Mouse (Mus musculus) limb, embryonic 12.5 days (tissue): ENCODE results near the gene Hdac11. TPM values are rescaled to one million over a fixed set of nuclear protein-coding genes. Genes with fewer than 3 reads are reported as not detected.
A peak's percentile ranks its signal among the peaks of the same experiment; 100 is the strongest.

ENCODE experiments used
- ATAC-seq: fragments of 200-750 bp; cut with Nextera tagmentation; 2 replicates; pipeline ENCODE4 v1.8.0; 2017; ENCODE audit warnings: low read depth, moderate TSS enrichment; ENCODE audit not compliant: insufficient number of reproducible peaks, insufficient read depth, low FRiP score, low TSS enrichment
- H3K27ac ChIP-seq: fragments of 300-500 bp; sonication (generic); 2 replicates; pipeline ENCODE4 v1.5.1; 2016; ENCODE audit warnings: mild to moderate bottlenecking, moderate library complexity
- H3K27me3 ChIP-seq: fragments of 300-500 bp; sonication (generic); 2 replicates; pipeline ENCODE4 v1.6.1; 2016; ENCODE audit warnings: mild to moderate bottlenecking, moderate library complexity
- H3K36me3 ChIP-seq: fragments of 300-500 bp; sonication (generic); 2 replicates; pipeline ENCODE4 v1.6.1; 2016; ENCODE audit warnings: mild to moderate bottlenecking, moderate library complexity
- H3K4me1 ChIP-seq: fragments of 300-500 bp; sonication (generic); replicated peaks from 2 replicates; pipeline ENCODE4 v1.6.1; 2016
- H3K4me2 ChIP-seq: fragments of 300-500 bp; sonication (generic); 2 replicates; pipeline ENCODE4 v1.6.1; 2016; ENCODE audit warnings: mild to moderate bottlenecking, moderate library complexity
- H3K4me3 ChIP-seq: fragments of 300-500 bp; sonication (generic); replicated peaks from 2 replicates; pipeline ENCODE4 v1.5.1; 2016; ENCODE audit warnings: mild to moderate bottlenecking
- H3K9ac ChIP-seq: fragments of 300-500 bp; sonication (generic); replicated peaks from 2 replicates; pipeline ENCODE4 v1.6.1; 2016; ENCODE audit warnings: mild to moderate bottlenecking, moderate library complexity
- H3K9me3 ChIP-seq: fragments of 300-500 bp; sonication (generic); 2 replicates; pipeline ENCODE4 v1.6.1; 2016; ENCODE audit warnings: mild to moderate bottlenecking, moderate library complexity
- WGBS: fragments of 180-500 bp; shearing (Covaris S2); methylation state at CpG from one replicate; pipeline ENCODE4 v1.1.7; 2016; 5-methylcytosine and 5-hydroxymethylcytosine counted together
- polyA plus RNA-seq: library from polyadenylated mRNA; unstranded; fragments of >200 nt; fragmentation: Nextera tagmentation; extraction: Ambion mirVana; gene quantifications from 2 replicates; pipeline ENCODE4 v1.2.1, GENCODE M21; 2016

Gene Hdac11
- polyA plus RNA-seq, 1 experiment from 2014 or later: 16.9 TPM

GRCm38 (mm10) chr6:91169129-91169528 lies 12.7 kb downstream of the Hdac11 start:
- Histone ChIP-seq H3K4me3 (no peak overlapping the region), H3K4me2 (no peak overlapping the region)

GRCm38 (mm10) chr6:91171396-91171895 lies 15.0 kb downstream of the Hdac11 start:
- H3K9me3 ChIP-seq: no peaks in the 10 kb centered on the region
- ATAC-seq: no peak
- H3K27ac ChIP-seq: no peak overlapping the region
- H3K9ac ChIP-seq: no peak overlapping the region
- no peaks in the 10 kb centered on the region for H3K27me3 ChIP-seq
- no peak overlapping the region for H3K4me3 ChIP-seq
- no peaks in the 10 kb centered on the region for H3K4me1 ChIP-seq
- no peak overlapping the region for H3K4me2 ChIP-seq
- H3K36me3 ChIP-seq: peaks cover 59% of the 10 kb centered on the region
- WGBS: 72% methylated on average over 3 of the region's 3 CpGs

More at GRCm38 (mm10) chr6:91169129-91169528, 12.7 kb downstream of the Hdac11 start:
- no peaks in the 10 kb centered on the region for H3K9me3 ChIP-seq
- no peak overlapping the region for H3K27ac ChIP-seq
- H3K27me3 ChIP-seq: no peaks in the 10 kb centered on the region
- peaks cover 63% of the 10 kb centered on the region for H3K36me3 ChIP-seq
- ATAC-seq: no peak
- H3K9ac ChIP-seq: no peak overlapping the region
- H3K4me1 ChIP-seq: no peaks in the 10 kb centered on the region; the same call in 1 of the 2 replicates
- 86% methylated on average over 8 of the region's 8 CpGs for WGBS

DNA sequence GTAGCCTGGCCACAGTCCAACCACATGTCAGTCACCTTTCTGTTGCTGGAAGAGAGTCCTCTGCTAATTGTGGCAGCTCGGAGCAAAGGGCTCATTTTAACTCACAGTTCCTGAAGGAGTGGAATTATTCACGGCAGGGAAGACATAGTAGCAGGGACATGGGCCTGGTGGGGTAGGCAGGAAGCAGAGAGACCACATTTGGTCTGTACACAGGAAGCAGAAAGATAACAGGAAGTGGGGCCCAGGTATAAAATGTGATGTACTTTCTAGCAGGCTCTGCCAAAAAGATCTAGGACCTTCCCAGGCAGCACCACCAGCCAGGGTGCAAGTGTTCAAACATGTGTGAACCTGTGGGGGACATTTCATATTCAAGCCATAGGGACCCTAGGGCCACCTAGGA lies 15.9 kb downstream of the Hdac11 start:
- Histone ChIP-seq H3K4me3 (no peak overlapping the region), H3K9me3 (no peaks in the 10 kb centered on the region), H3K9ac (no peak overlapping the region), H3K4me2 (no peak overlapping the region), H3K4me1 (no peaks in the 10 kb centered on the region), H3K36me3 (peaks cover 55% of the 10 kb centered on the region), H3K27me3 (no peaks in the 10 kb centered on the region), H3K27ac (no peak overlapping the region)
- WGBS: 74% methylated on average over 2 of the region's 2 CpGs
- ATAC-seq: no peak

GRCm38 (mm10) chr6:91173221-91173880 lies 16.9 kb downstream of the Hdac11 start:
- Histone ChIP-seq H3K27ac (no peak overlapping the region), H3K36me3 (peaks cover 55% of the 10 kb centered on the region)
- WGBS: 51% methylated on average over 7 of the region's 7 CpGs

DNA sequence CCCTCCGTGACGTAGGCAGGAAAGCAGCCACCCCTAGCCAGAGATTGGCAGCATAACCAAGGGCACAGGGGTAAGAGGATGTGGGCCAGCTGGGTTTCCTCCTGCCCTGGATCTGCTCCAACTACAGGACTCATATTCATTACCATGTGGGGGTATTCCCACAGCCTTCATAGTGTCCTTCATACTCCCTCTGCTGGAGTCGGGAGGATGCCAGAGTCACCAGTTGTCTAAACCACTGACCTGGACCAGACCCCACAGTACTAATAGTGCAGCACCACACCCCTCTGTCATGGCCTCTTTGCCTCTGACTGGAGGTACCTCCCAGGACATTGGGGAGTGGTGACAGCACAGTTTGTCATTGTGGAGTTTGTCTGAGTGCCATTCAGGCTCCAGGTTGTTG lies 17.7 kb downstream of the Hdac11 start:
- no peak overlapping the region for H3K4me3 ChIP-seq
- no peak for ATAC-seq
- H3K36me3 ChIP-seq: peaks cover 47% of the 10 kb centered on the region
- 87% methylated on average over 3 of the region's 3 CpGs for WGBS
- H3K9me3 ChIP-seq: no peaks in the 10 kb centered on the region
- no peaks in the 10 kb centered on the region for H3K27me3 ChIP-seq
- no peak overlapping the region for H3K27ac ChIP-seq
- H3K9ac ChIP-seq: no peak overlapping the region
- no peaks in the 10 kb centered on the region for H3K4me1 ChIP-seq
- H3K4me2 ChIP-seq: no peak overlapping the region

More at GRCm38 (mm10) chr6:91173221-91173880, 16.9 kb downstream of the Hdac11 start:
- Histone ChIP-seq H3K4me2 (no peak overlapping the region), H3K9me3 (no peaks in the 10 kb centered on the region), H3K4me3 (no peak overlapping the region), H3K9ac (no peak overlapping the region), H3K27me3 (no peaks in the 10 kb centered on the region), H3K4me1 (no peaks in the 10 kb centered on the region)
- peak; percentile 48; the same call in 1 of the 2 replicates for ATAC-seq

DNA sequence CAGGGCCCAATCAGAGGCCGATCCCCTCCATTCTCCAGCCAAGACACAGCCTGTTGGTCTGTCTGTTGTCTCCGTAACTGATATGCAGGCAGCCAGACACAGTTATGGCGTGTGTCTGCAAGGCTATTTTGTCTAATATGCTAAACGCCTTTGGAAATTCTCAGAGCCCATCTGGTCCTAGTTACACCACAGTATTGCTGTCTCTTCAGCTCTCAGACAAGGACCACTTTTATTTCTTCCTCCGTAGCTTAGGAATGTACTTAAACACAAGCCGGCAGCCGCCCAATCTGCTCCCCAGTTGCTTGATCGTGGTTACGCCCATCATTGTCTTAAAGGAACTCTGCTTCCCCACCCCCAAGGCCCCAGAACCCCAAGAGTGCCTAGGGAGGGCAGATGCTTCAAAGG lies 24.3 kb downstream of the Hdac11 start:
- Histone ChIP-seq H3K4me1 (peaks cover 26% of the 10 kb centered on the region), H3K9ac (no peak overlapping the region), H3K27ac (peak overlapping the region; percentile 83), H3K27me3 (no peaks in the 10 kb centered on the region), H3K4me2 (0 out of 2 replicates have a peak overlapping the region, but pooled peaks have one; percentile 4), H3K4me3 (no peak overlapping the region), H3K9me3 (no peaks in the 10 kb centered on the region), H3K36me3 (no peaks in the 10 kb centered on the region)
- ATAC-seq: peak; percentile 38; the same call in 1 of the 2 replicates
- WGBS: 20% methylated on average over 9 of the region's 9 CpGs

DNA sequence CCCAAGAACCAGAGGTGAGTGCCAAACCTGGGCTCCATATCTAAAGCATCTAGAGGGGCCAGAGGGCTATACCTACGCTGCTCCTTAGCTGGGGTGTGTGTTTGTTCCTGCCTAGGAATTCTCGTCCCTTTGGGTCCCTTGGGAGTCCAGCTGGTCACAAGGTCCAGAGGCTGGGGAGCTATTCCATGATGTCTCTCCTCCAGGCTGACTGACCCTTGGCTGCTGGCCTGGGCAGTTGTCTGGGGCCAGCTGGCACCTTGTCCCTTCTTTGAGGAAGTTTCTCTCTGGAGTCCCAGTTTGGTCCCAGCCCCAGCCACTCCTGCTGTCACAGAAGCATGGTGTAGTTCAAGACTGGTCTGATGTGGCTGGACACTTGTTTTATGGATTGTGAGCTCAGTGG lies 24.9 kb downstream of the Hdac11 start:
- Histone ChIP-seq H3K4me2 (0 out of 2 replicates have a peak overlapping the region, but pooled peaks have one; percentile 4), H3K9me3 (no peaks in the 10 kb centered on the region), H3K9ac (no peak overlapping the region), H3K36me3 (no peaks in the 10 kb centered on the region), H3K27me3 (no peaks in the 10 kb centered on the region), H3K4me1 (peaks cover 26% of the 10 kb centered on the region), H3K4me3 (no peak overlapping the region), H3K27ac (peak overlapping the region; percentile 83)
- no peak for ATAC-seq
- 63% methylated on average over 2 of the region's 2 CpGs for WGBS

DNA sequence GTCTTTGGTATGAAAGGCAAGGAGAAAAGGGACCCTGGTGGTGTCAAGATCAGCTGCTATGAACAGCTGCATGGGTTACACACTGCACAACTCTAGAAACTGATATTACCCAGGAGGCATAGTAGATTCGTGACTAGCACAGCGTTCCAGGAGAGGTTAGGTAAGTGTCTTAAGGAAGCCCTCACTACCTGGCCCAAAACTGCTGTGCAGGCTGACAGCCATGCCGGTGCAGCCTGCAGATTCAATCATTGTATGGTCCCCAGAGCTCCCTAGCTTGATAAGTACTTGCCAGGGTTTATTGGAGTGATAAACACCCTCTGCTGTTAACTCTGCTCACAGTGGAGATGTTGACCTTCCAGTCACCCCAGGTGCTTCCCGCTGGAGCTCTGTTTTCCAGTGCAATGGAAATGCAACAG lies 25.6 kb downstream of the Hdac11 start:
- H3K27ac ChIP-seq: 0 out of 2 replicates have a peak overlapping the region, but pooled peaks have one; percentile 19
- no peak overlapping the region for H3K4me3 ChIP-seq
- H3K27me3 ChIP-seq: no peaks in the 10 kb centered on the region
- WGBS: 58% methylated on average over 4 of the region's 4 CpGs
- peaks cover 26% of the 10 kb centered on the region for H3K4me1 ChIP-seq
- no peaks in the 10 kb centered on the region for H3K36me3 ChIP-seq
- no peak overlapping the region for H3K9ac ChIP-seq
- no peak for ATAC-seq
- no peaks in the 10 kb centered on the region for H3K9me3 ChIP-seq
- no peak overlapping the region for H3K4me2 ChIP-seq

- peaks cover 26% of the 10 kb centered on the region for H3K4me1 ChIP-seq
- H3K9ac ChIP-seq: no peak overlapping the region
- H3K4me3 ChIP-seq: no peak overlapping the region
- H3K27me3 ChIP-seq: no peaks in the 10 kb centered on the region
- no peak overlapping the region for H3K4me2 ChIP-seq
- H3K27ac ChIP-seq: no peak overlapping the region
- WGBS: 35% methylated on average over 1 of the region's 1 CpGs
- no peak for ATAC-seq
- H3K36me3 ChIP-seq: no peaks in the 10 kb centered on the region
- no peaks in the 10 kb centered on the region for H3K9me3 ChIP-seq
Measured at GRCm38 (mm10) chr6:91183041-91183440, 26.6 kb downstream of the Hdac11 start.

DNA sequence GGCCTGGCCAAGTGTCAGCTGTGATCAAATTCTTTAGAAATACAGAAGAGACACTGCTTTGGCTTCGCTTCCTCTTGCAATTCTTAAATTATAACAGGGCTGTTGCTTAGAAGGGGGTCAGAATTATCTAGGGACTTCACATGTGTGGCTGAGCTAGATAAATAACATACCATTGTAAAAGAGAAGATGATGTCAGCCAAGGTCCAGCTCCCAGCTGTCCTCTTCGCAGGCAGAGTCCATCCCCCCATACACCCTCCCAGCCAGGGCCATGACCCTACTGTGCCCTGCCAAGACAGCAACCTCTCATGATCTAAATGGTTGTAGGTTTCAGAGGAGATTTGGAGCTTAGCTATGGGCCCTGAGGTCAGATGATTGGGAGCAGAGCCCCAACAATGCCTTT lies 27.5 kb downstream of the Hdac11 start:
- no peak overlapping the region for H3K4me3 ChIP-seq
- WGBS: 73% methylated on average over 2 of the region's 2 CpGs
- H3K9ac ChIP-seq: no peak overlapping the region
- H3K27ac ChIP-seq: no peak overlapping the region
- no peak for ATAC-seq
- H3K4me2 ChIP-seq: no peak overlapping the region
- no peaks in the 10 kb centered on the region for H3K9me3 ChIP-seq
- H3K27me3 ChIP-seq: no peaks in the 10 kb centered on the region
- peaks cover 26% of the 10 kb centered on the region for H3K4me1 ChIP-seq
- H3K36me3 ChIP-seq: no peaks in the 10 kb centered on the region

DNA sequence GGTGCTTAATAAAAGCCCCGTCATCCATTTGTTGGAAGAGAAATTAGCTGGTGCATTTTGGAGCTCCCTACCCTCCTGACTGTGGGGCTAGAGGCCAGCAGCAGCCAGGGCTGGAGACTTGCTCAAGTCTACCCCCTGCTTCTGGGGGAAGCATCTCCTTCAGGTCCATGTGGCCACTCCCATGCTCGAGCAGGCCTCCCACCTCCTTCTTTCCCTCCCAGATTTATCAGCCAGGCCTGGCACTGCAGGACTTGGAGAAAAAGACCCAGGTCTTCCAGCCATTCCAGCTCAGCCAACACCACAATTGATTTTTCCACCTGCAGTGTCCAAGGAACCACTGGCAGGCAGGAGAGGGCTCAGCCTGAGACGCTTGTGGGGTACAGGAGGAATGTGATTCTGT lies 28.3 kb downstream of the Hdac11 start:
- H3K9ac ChIP-seq: no peak overlapping the region
- H3K27ac ChIP-seq: no peak overlapping the region

DNA sequence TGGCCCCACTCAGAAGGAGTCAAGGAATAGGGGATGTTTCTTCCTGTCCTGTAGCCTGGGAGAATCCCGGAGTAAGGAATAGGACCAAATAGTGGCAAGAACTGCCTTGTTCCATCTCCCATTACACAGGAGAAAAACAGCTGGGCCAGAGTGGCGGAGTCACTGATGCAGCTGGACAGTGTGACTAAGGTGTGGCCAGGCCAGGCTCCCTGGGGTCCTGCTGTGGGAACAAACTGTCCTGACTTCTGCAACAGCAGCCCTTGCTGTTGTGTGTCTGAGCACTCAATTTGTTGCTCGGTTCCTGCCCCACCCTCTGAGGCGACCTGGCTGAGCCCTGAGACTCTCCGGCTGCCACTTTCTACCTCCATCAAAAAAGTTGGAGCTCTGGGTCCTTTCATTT lies 29.0 kb downstream of the Hdac11 start:
- Histone ChIP-seq H3K36me3 (no peaks in the 10 kb centered on the region), H3K4me1 (peaks cover 19% of the 10 kb centered on the region), H3K4me2 (no peak overlapping the region), H3K9ac (no peak overlapping the region), H3K27ac (no peak overlapping the region), H3K27me3 (no peaks in the 10 kb centered on the region), H3K4me3 (no peak overlapping the region), H3K9me3 (no peaks in the 10 kb centered on the region)
- WGBS: 83% methylated on average over 5 of the region's 5 CpGs
- no peak for ATAC-seq

More for the DNA sequence above, 28.3 kb downstream of the Hdac11 start:
- H3K4me2 ChIP-seq: no peak overlapping the region
- 70% methylated on average over 3 of the region's 3 CpGs for WGBS
- peaks cover 26% of the 10 kb centered on the region for H3K4me1 ChIP-seq
- H3K4me3 ChIP-seq: no peak overlapping the region
- no peaks in the 10 kb centered on the region for H3K9me3 ChIP-seq
- ATAC-seq: no peak
- H3K36me3 ChIP-seq: no peaks in the 10 kb centered on the region
- H3K27me3 ChIP-seq: no peaks in the 10 kb centered on the region
